Mouse (Mus musculus) layer of hippocampus, adult 8-10 months (tissue): ENCODE measurements around the gene Cbfa2t3. TPM values are rescaled to one million over a fixed set of nuclear protein-coding genes. Genes with fewer than 3 reads are reported as not detected.

Experiments used
- DNase-seq, 2 experiments: peaks; one replicate each; pipeline ENCODE4 v3.0.0; 2022; ENCODE audit warnings: low spot score in 2 of 2
- total RNA-seq, 4 experiments: library from RNA; stranded (reverse); gene quantifications; 2 replicates each; pipeline ENCODE4 v1.2.4; 2022

Gene Cbfa2t3
- total RNA-seq, 4 experiments from 2014 or later = 30.0 to 39.0 (median 37.0) TPM

- DNase-seq = peak; percentile 64 to 73
Observed at GRCm38 (mm10) chr8:122666827-122667226, 32.1 kb downstream of the Cbfa2t3 start.

GRCm38 (mm10) chr8:122666338-122666764 is 32.6 kb downstream of the Cbfa2t3 start:
- DNase-seq = no peak

- no peak for DNase-seq
Observed at GRCm38 (mm10) chr8:122665667-122666316, 33.1 kb downstream of the Cbfa2t3 start.

GRCm38 (mm10) chr8:122665221-122665620 is 33.7 kb downstream of the Cbfa2t3 start:
- DNase-seq = no peak

GRCm38 (mm10) chr8:122663670-122664069 is 35.2 kb downstream of the Cbfa2t3 start:
- DNase-seq = no peak

GRCm38 (mm10) chr8:122663106-122663505 is 35.8 kb downstream of the Cbfa2t3 start:
- DNase-seq = no peak

GRCm38 (mm10) chr8:122661894-122662293 is 37.0 kb downstream of the Cbfa2t3 start:
- DNase-seq = no peak

- peak; percentile 58 to 78 for DNase-seq
Observed at GRCm38 (mm10) chr8:122661138-122661537, 37.8 kb downstream of the Cbfa2t3 start.

GRCm38 (mm10) chr8:122660022-122660421 is 38.9 kb downstream of the Cbfa2t3 start:
- DNase-seq = peak in 1 of 2 experiments; percentile 38

- no peak for DNase-seq
Observed at GRCm38 (mm10) chr8:122658807-122659160, 40.1 kb downstream of the Cbfa2t3 start.

- DNase-seq = no peak
Observed at GRCm38 (mm10) chr8:122658149-122658806, 40.6 kb downstream of the Cbfa2t3 start.

GRCm38 (mm10) chr8:122656056-122656999 is 42.6 kb downstream of the Cbfa2t3 start:
- no peak for DNase-seq

GRCm38 (mm10) chr8:122654768-122655167 is 44.1 kb downstream of the Cbfa2t3 start:
- no peak for DNase-seq

- no peak for DNase-seq
Observed at GRCm38 (mm10) chr8:122652643-122653042, 46.3 kb downstream of the Cbfa2t3 start.

GRCm38 (mm10) chr8:122651326-122651921 is 47.5 kb downstream of the Cbfa2t3 start:
- DNase-seq = no peak

- no peak for DNase-seq
Observed at GRCm38 (mm10) chr8:122648192-122648970, 50.5 kb downstream of the Cbfa2t3 start.

GRCm38 (mm10) chr8:122646337-122646736 is 52.6 kb downstream of the Cbfa2t3 start:
- DNase-seq = no peak

- no peak for DNase-seq
Observed at GRCm38 (mm10) chr8:122644175-122644954, 54.5 kb downstream of the Cbfa2t3 start.

- peak in 1 of 2 experiments; percentile 54 for DNase-seq
Observed at GRCm38 (mm10) chr8:122642071-122642470, 56.8 kb downstream of the Cbfa2t3 start.

- peak; percentile 79 to 88 for DNase-seq
Observed at GRCm38 (mm10) chr8:122641406-122641805, 57.5 kb downstream of the Cbfa2t3 start.
